Mouse (Mus musculus) left cerebral cortex, postnatal 36 days (tissue): ENCODE measurements around the gene Olfr641. TPM values are rescaled to one million over a fixed set of nuclear protein-coding genes. Genes with fewer than 3 reads are reported as not detected.

Source experiments
- DNase-seq, 2 experiments: peaks; one replicate each; pipeline ENCODE4 v3.0.0; 2021 to 2022; ENCODE audit warnings: low spot score in 2 of 2, mixed read lengths in 1 of 2
- intact Hi-C: fragments of 180-260 bp; cut with DNase I; formaldehyde crosslinking; loops from one replicate; pipeline ENCODE4 v1.15.1; 2025
- total RNA-seq, 2 experiments: library from RNA; stranded (reverse); gene quantifications; 2 replicates each; pipeline ENCODE4 v1.2.3; 2021

Gene Olfr641
- total RNA-seq = not detected

GRCm38 (mm10) chr7:104035145-104035544 lies at the start of gene Olfr641:
TSS of gene Olfr641 (plus strand) at chr7:104035445.
- intact Hi-C loops = no loop called here
- no peak for DNase-seq

- intact Hi-C loops = no loop called here
- DNase-seq = no peak
These were observed 36.8 kb upstream of the Olfr641 start, which contains the start of gene Olfr638 for GRCm38 (mm10) chr7:103998446-103998845. TSS of gene Olfr638 (plus strand) at chr7:103998746.

- intact Hi-C loops = no loop called here
- no peak for DNase-seq
These were observed 36.1 kb upstream of the Olfr641 start for GRCm38 (mm10) chr7:103999124-103999523.

DNA sequence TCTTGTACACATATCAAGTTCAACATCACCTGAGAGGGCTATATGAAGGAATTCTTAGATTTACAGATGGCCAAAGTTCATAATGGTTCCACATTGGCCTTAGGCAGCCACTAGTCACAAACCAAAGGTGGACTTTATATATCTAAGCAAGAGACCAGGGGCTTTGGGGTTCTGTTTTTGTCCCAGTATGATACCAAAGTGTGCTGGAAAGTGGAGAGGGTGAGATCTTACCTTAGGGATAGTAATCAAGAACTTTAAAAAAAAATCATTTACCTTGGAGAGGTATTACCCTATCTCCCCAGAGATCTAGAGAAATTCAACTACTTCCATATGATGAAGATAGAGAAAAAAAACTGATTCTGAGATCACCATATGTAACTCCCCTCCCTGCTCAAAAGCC lies 18.0 kb upstream of the Olfr641 start, which contains the start of gene Olfr639:
Gene Olfr639, minus strand, starts transcription at position 101 of the 400 bp plus-strand sequence.
- DNase-seq = no peak
- intact Hi-C loops = no loop called here

GRCm38 (mm10) chr7:104018953-104019352 lies 16.3 kb upstream of the Olfr641 start:
- intact Hi-C loops = no loop called here

GRCm38 (mm10) chr7:104021651-104022050 lies 13.6 kb upstream of the Olfr641 start:
- intact Hi-C loops = no loop called here
- no peak for DNase-seq

More at GRCm38 (mm10) chr7:104018953-104019352, 16.3 kb upstream of the Olfr641 start:
- no peak for DNase-seq

GRCm38 (mm10) chr7:104025473-104025872 lies 9.8 kb upstream of the Olfr641 start, which contains the start of gene Olfr640:
TSS of gene Olfr640 (minus strand) at chr7:104025573.
- intact Hi-C loops = no loop called here
- DNase-seq = no peak

- DNase-seq = no peak
- intact Hi-C loops = no loop called here
These were observed 8.3 kb upstream of the Olfr641 start for GRCm38 (mm10) chr7:104026978-104027377.

DNA sequence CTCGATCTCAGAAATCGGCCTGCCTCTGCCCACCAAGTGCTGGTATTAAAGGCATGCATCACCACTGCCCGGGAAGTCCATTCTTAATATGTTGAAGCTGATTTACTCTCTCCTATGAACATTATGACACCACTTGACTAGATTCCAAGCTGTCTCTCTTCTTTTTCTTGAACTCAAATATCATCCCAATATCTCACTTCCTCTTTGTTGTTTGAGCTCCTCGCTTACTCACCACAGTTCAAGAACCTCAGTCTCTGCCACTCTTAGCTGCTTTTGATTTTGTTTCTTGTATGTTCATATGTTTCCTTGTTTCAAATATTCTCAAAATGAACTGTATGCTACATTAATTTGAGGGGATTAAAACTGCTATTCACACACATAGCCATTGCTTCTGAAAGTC lies 15.5 kb downstream of the Olfr641 start:
- no peak for DNase-seq
- intact Hi-C loops = no loop called here

- DNase-seq = no peak
- intact Hi-C loops = no loop called here
These were observed 17.3 kb downstream of the Olfr641 start, which contains the start of gene Olfr642 for GRCm38 (mm10) chr7:104052566-104052965. TSS of gene Olfr642 (minus strand) at chr7:104052666.

GRCm38 (mm10) chr7:104059215-104059614 lies 24.0 kb downstream of the Olfr641 start:
- intact Hi-C loops = no loop called here
- DNase-seq = no peak

- no peak for DNase-seq
- intact Hi-C loops = no loop called here
These were observed 26.1 kb downstream of the Olfr641 start, which contains the start of gene 4930516K23Rik for GRCm38 (mm10) chr7:104061345-104061744. TSS of gene 4930516K23Rik (minus strand) at chr7:104061445.

GRCm38 (mm10) chr7:104071769-104072168 lies 36.5 kb downstream of the Olfr641 start, which contains the start of gene Olfr644:
TSS of gene Olfr644 (minus strand) at chr7:104071869.
- DNase-seq = no peak
- intact Hi-C loops = no loop called here

DNA sequence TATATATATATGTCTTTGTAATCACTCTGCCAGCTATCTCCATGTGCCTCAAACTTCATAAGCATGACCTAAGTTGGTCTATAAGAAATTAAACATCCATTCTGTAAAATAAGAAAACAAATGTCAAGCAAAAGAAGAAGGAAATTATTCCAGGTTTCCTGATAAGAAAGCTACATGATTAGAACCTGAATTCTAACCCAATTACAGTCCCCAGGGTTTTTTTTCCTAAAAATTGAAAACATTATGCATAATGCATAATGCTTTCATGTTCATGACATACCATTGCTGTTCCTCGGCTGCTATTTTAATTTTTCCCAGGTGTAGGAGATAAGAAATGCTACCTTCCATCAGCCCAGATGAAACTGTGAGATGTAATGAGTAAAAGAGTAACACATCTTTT lies 50.1 kb downstream of the Olfr641 start, which contains the start of gene Olfr645:
Gene Olfr645, minus strand, starts transcription at position 101 of the 400 bp plus-strand sequence.
- DNase-seq = no peak
- intact Hi-C loops = no loop called here

Other genes starting within 250 kb of the Olfr641 start
- not detected for gene Olfr67, start 243.6 kb upstream of the Olfr641 start, total RNA-seq
- gene Hbb-bt, start 221.4 kb upstream of the Olfr641 start, total RNA-seq = 10 to 100 TPM; 49.8 to 50.7 TPM
- 100 to 1,000 TPM; 365 to 420 TPM for gene Hbb-bs, start 207.3 kb upstream of the Olfr641 start, total RNA-seq
- not detected for gene Hbb-bh2, start 194.9 kb upstream of the Olfr641 start, total RNA-seq
- gene Hbb-bh1, start 192.3 kb upstream of the Olfr641 start, total RNA-seq = not detected
- gene Hbb-y, start 182.2 kb upstream of the Olfr641 start, total RNA-seq = not detected
- not detected for gene Olfr66, start 149.2 kb upstream of the Olfr641 start, total RNA-seq
- not detected for gene Olfr64, start 141.0 kb upstream of the Olfr641 start, total RNA-seq
- not detected for gene Olfr65, start 132.0 kb upstream of the Olfr641 start, total RNA-seq
- not detected for gene Olfr631, start 106.6 kb upstream of the Olfr641 start, total RNA-seq
- under 1 TPM in 1 of 2 experiments, not detected in 1; 0.25 TPM for gene Olfr632, start 101.1 kb upstream of the Olfr641 start, total RNA-seq
- not detected for gene Olfr633, start 91.0 kb upstream of the Olfr641 start, total RNA-seq
- under 1 TPM; 0.02 to 0.07 TPM for gene Olfr635, start 64.3 kb upstream of the Olfr641 start, total RNA-seq
- gene Olfr638, start 36.7 kb upstream of the Olfr641 start, total RNA-seq = not detected
- under 1 TPM; 0.12 to 0.16 TPM for gene Olfr639, start 18.1 kb upstream of the Olfr641 start, total RNA-seq
- not detected for gene Olfr640, start 9.9 kb upstream of the Olfr641 start, total RNA-seq
- not detected for gene Olfr642, start 17.2 kb downstream of the Olfr641 start, total RNA-seq
- gene 4930516K23Rik, start 26.0 kb downstream of the Olfr641 start, total RNA-seq = not detected
- gene Olfr644, start 36.4 kb downstream of the Olfr641 start, total RNA-seq = not detected
- gene Olfr645, start 50.0 kb downstream of the Olfr641 start, total RNA-seq = not detected
- not detected for gene Olfr646, start 69.4 kb downstream of the Olfr641 start, total RNA-seq
- not detected for gene Ubqln5, start 94.4 kb downstream of the Olfr641 start, total RNA-seq
- not detected for gene Olfr643, start 102.0 kb downstream of the Olfr641 start, total RNA-seq
- not detected for gene Ubqln3, start 107.8 kb downstream of the Olfr641 start, total RNA-seq
- not detected for gene Ubqlnl, start 115.1 kb downstream of the Olfr641 start, total RNA-seq
- not detected for gene Olfm5, start 129.4 kb downstream of the Olfr641 start, total RNA-seq
- gene Olfr648, start 147.9 kb downstream of the Olfr641 start, total RNA-seq = under 1 TPM; 0.15 to 0.45 TPM
- not detected for gene Olfr649, start 160.5 kb downstream of the Olfr641 start, total RNA-seq
- under 1 TPM in 1 of 2 experiments, not detected in 1; 0.15 TPM for gene Trim6, start 183.3 kb downstream of the Olfr641 start, total RNA-seq
- 1 to 10 TPM in 1 of 2 experiments, under 1 TPM in 1; 0.94 to 1.1 TPM for gene Trim34a, start 209.0 kb downstream of the Olfr641 start, total RNA-seq